Mouse (Mus musculus): ENCODE results near the gene Sncg. TPM values are rescaled to one million over a fixed set of nuclear protein-coding genes. Genes with fewer than 3 reads are reported as not detected.
"Not testable (repeated sequence)": the region's sequence is repeated elsewhere in the genome, so short reads cannot be mapped to it uniquely, and the experiment has no call there.

Sncg gene
- 2.4 and 2.9 TPM in 2 replicates for polyA plus RNA-seq (2014; fragmentation: Nextera tagmentation; extraction: Ambion mirVana)

- H3K9ac ChIP-seq (ENCODE audit: low read depth, low read length): peak within 1 kb of the TSS; percentile 67
- no peaks in the 10 kb centered on the region for H3K9me3 ChIP-seq (replicated peaks; ENCODE audit: control insufficient read depth, low read length)
- WGBS (ENCODE audit: insufficient replicate concordance): 44% methylated on average over 10 of the region's 10 CpGs
- peaks cover 24% of the 10 kb centered on the region for H3K4me1 ChIP-seq (ENCODE audit: control insufficient read depth, insufficient read depth, low read length)
- H3K27ac ChIP-seq (ENCODE audit: low read depth, low read length): peak within 1 kb of the TSS; percentile 50; the same call in 1 of the 2 replicates
- no peaks in the 10 kb centered on the region for H3K27me3 ChIP-seq (ENCODE audit: control insufficient read depth, insufficient read depth, low read length)
- no peaks in the 10 kb centered on the region for H3K36me3 ChIP-seq (ENCODE audit: control insufficient read depth, insufficient read depth, low read length)
- peak within 1 kb of the TSS; percentile 41 for H3K4me3 ChIP-seq (ENCODE audit: low read depth, low read length)
- H3K4me2 ChIP-seq: peak within 1 kb of the TSS; percentile 57
- peak; percentile 45; the same call in 1 of the 2 replicates for ATAC-seq (replicated peaks; ENCODE audit: insufficient number of reproducible peaks, low FRiP score, low TSS enrichment)
Measured at GRCm38 (mm10) chr14:34374577-34374976, at the start of gene Sncg. Gene Sncg (minus strand): TSS chr14:34374789.

- no peak overlapping the region for H3K4me2 ChIP-seq
- H3K36me3 ChIP-seq (ENCODE audit: control insufficient read depth, insufficient read depth, low read length): peaks cover 29% of the 10 kb centered on the region
- H3K27me3 ChIP-seq (ENCODE audit: control insufficient read depth, insufficient read depth, low read length): no peaks in the 10 kb centered on the region
- ATAC-seq (replicated peaks; ENCODE audit: insufficient number of reproducible peaks, low FRiP score, low TSS enrichment): no peak
- no peaks in the 10 kb centered on the region for H3K9me3 ChIP-seq (replicated peaks; ENCODE audit: control insufficient read depth, low read length)
- WGBS (ENCODE audit: insufficient replicate concordance): 90% methylated on average over 1 of the region's 1 CpGs
- H3K4me3 ChIP-seq (ENCODE audit: low read depth, low read length): no peak overlapping the region
- no peak overlapping the region for H3K27ac ChIP-seq (ENCODE audit: low read depth, low read length)
- H3K4me1 ChIP-seq (ENCODE audit: control insufficient read depth, insufficient read depth, low read length): no peaks in the 10 kb centered on the region
- no peak overlapping the region for H3K9ac ChIP-seq (ENCODE audit: low read depth, low read length)
Measured at GRCm38 (mm10) chr14:34421078-34421477, 46.5 kb upstream of the Sncg start.

- 83% methylated on average over 5 of the region's 5 CpGs for WGBS (ENCODE audit: insufficient replicate concordance)
- H3K9me3 ChIP-seq (replicated peaks; ENCODE audit: control insufficient read depth, low read length): no peaks in the 10 kb centered on the region
- no peaks in the 10 kb centered on the region for H3K27me3 ChIP-seq (ENCODE audit: control insufficient read depth, insufficient read depth, low read length)
- H3K36me3 ChIP-seq (ENCODE audit: control insufficient read depth, insufficient read depth, low read length): peaks cover 31% of the 10 kb centered on the region
- H3K9ac ChIP-seq (ENCODE audit: low read depth, low read length): no peak overlapping the region
- H3K4me3 ChIP-seq (ENCODE audit: low read depth, low read length): no peak overlapping the region
- no peak for ATAC-seq (replicated peaks; ENCODE audit: insufficient number of reproducible peaks, low FRiP score, low TSS enrichment)
- no peaks in the 10 kb centered on the region for H3K4me1 ChIP-seq (ENCODE audit: control insufficient read depth, insufficient read depth, low read length)
- no peak overlapping the region for H3K27ac ChIP-seq (ENCODE audit: low read depth, low read length)
- H3K4me2 ChIP-seq: no peak overlapping the region
Measured at GRCm38 (mm10) chr14:34417501-34417900, 42.9 kb upstream of the Sncg start.

GRCm38 (mm10) chr14:34416946-34417345, 42.4 kb upstream of the Sncg start:
- not testable (repeated sequence) for H3K4me2 ChIP-seq; H3K4me3 ChIP-seq (ENCODE audit: low read depth, low read length); H3K4me1 ChIP-seq (ENCODE audit: control insufficient read depth, insufficient read depth, low read length); H3K9me3 ChIP-seq (replicated peaks; ENCODE audit: control insufficient read depth, low read length); H3K27me3 ChIP-seq (ENCODE audit: control insufficient read depth, insufficient read depth, low read length); H3K9ac ChIP-seq (ENCODE audit: low read depth, low read length); ATAC-seq (replicated peaks; ENCODE audit: insufficient number of reproducible peaks, low FRiP score, low TSS enrichment); H3K27ac ChIP-seq (ENCODE audit: low read depth, low read length)
- 93% methylated on average over 4 of the region's 4 CpGs for WGBS (ENCODE audit: insufficient replicate concordance)
- peaks cover 29% of the 10 kb centered on the region for H3K36me3 ChIP-seq (ENCODE audit: control insufficient read depth, insufficient read depth, low read length)

- Histone ChIP-seq H3K27me3 (ENCODE audit: control insufficient read depth, insufficient read depth, low read length) (no peaks in the 10 kb centered on the region), H3K9me3 (replicated peaks; ENCODE audit: control insufficient read depth, low read length) (no peaks in the 10 kb centered on the region; the same call in 1 of the 2 replicates), H3K4me1 (ENCODE audit: control insufficient read depth, insufficient read depth, low read length) (no peaks in the 10 kb centered on the region), H3K4me2 (no peak overlapping the region), H3K36me3 (ENCODE audit: control insufficient read depth, insufficient read depth, low read length) (peaks cover 32% of the 10 kb centered on the region), H3K4me3 (ENCODE audit: low read depth, low read length) (no peak overlapping the region), H3K27ac (ENCODE audit: low read depth, low read length) (no peak overlapping the region), H3K9ac (ENCODE audit: low read depth, low read length) (no peak overlapping the region)
- no peak for ATAC-seq (replicated peaks; ENCODE audit: insufficient number of reproducible peaks, low FRiP score, low TSS enrichment)
- WGBS (ENCODE audit: insufficient replicate concordance): 90% methylated on average over 7 of the region's 7 CpGs
Measured at GRCm38 (mm10) chr14:34412164-34412896, 37.7 kb upstream of the Sncg start.

GRCm38 (mm10) chr14:34410716-34411115, 36.1 kb upstream of the Sncg start:
- no peaks in the 10 kb centered on the region for H3K4me1 ChIP-seq (ENCODE audit: control insufficient read depth, insufficient read depth, low read length)

GRCm38 (mm10) chr14:34403424-34403823, 28.8 kb upstream of the Sncg start:
- Histone ChIP-seq H3K9me3 (replicated peaks; ENCODE audit: control insufficient read depth, low read length) (no peaks in the 10 kb centered on the region), H3K27me3 (ENCODE audit: control insufficient read depth, insufficient read depth, low read length) (no peaks in the 10 kb centered on the region), H3K4me2 (no peak overlapping the region), H3K9ac (ENCODE audit: low read depth, low read length) (no peak overlapping the region), H3K27ac (ENCODE audit: low read depth, low read length) (no peak overlapping the region), H3K36me3 (ENCODE audit: control insufficient read depth, insufficient read depth, low read length) (peaks cover 24% of the 10 kb centered on the region), H3K4me1 (ENCODE audit: control insufficient read depth, insufficient read depth, low read length) (no peaks in the 10 kb centered on the region), H3K4me3 (ENCODE audit: low read depth, low read length) (no peak overlapping the region)
- ATAC-seq (replicated peaks; ENCODE audit: insufficient number of reproducible peaks, low FRiP score, low TSS enrichment): no peak
- WGBS (ENCODE audit: insufficient replicate concordance): 94% methylated on average over 7 of the region's 7 CpGs

More at GRCm38 (mm10) chr14:34410716-34411115, 36.1 kb upstream of the Sncg start:
- Histone ChIP-seq H3K4me3 (ENCODE audit: low read depth, low read length) (no peak overlapping the region), H3K9ac (ENCODE audit: low read depth, low read length) (no peak overlapping the region), H3K36me3 (ENCODE audit: control insufficient read depth, insufficient read depth, low read length) (peaks cover 35% of the 10 kb centered on the region), H3K27me3 (ENCODE audit: control insufficient read depth, insufficient read depth, low read length) (no peaks in the 10 kb centered on the region), H3K27ac (ENCODE audit: low read depth, low read length) (no peak overlapping the region), H3K9me3 (replicated peaks; ENCODE audit: control insufficient read depth, low read length) (no peaks in the 10 kb centered on the region; the same call in 1 of the 2 replicates), H3K4me2 (no peak overlapping the region)
- no peak for ATAC-seq (replicated peaks; ENCODE audit: insufficient number of reproducible peaks, low FRiP score, low TSS enrichment)
- 93% methylated on average over 6 of the region's 6 CpGs for WGBS (ENCODE audit: insufficient replicate concordance)

- ATAC-seq (replicated peaks; ENCODE audit: insufficient number of reproducible peaks, low FRiP score, low TSS enrichment): no peak
- Histone ChIP-seq H3K27me3 (ENCODE audit: control insufficient read depth, insufficient read depth, low read length) (no peaks in the 10 kb centered on the region), H3K4me1 (ENCODE audit: control insufficient read depth, insufficient read depth, low read length) (no peaks in the 10 kb centered on the region), H3K9me3 (replicated peaks; ENCODE audit: control insufficient read depth, low read length) (no peaks in the 10 kb centered on the region), H3K36me3 (ENCODE audit: control insufficient read depth, insufficient read depth, low read length) (peaks cover 22% of the 10 kb centered on the region), H3K4me3 (ENCODE audit: low read depth, low read length) (no peak overlapping the region), H3K4me2 (no peak overlapping the region), H3K9ac (ENCODE audit: low read depth, low read length) (no peak overlapping the region), H3K27ac (ENCODE audit: low read depth, low read length) (no peak overlapping the region)
- WGBS (ENCODE audit: insufficient replicate concordance): 80% methylated on average over 8 of the region's 8 CpGs
Measured at GRCm38 (mm10) chr14:34402871-34403270, 28.3 kb upstream of the Sncg start.

GRCm38 (mm10) chr14:34401135-34401534, 26.5 kb upstream of the Sncg start:
- WGBS (ENCODE audit: insufficient replicate concordance): 48% methylated on average over 6 of the region's 6 CpGs
- Histone ChIP-seq H3K27me3 (ENCODE audit: control insufficient read depth, insufficient read depth, low read length) (no peaks in the 10 kb centered on the region), H3K9ac (ENCODE audit: low read depth, low read length) (no peak overlapping the region), H3K4me1 (ENCODE audit: control insufficient read depth, insufficient read depth, low read length) (no peaks in the 10 kb centered on the region), H3K4me3 (ENCODE audit: low read depth, low read length) (no peak overlapping the region), H3K36me3 (ENCODE audit: control insufficient read depth, insufficient read depth, low read length) (peaks cover 22% of the 10 kb centered on the region), H3K27ac (ENCODE audit: low read depth, low read length) (no peak overlapping the region), H3K4me2 (no peak overlapping the region), H3K9me3 (replicated peaks; ENCODE audit: control insufficient read depth, low read length) (no peaks in the 10 kb centered on the region)
- ATAC-seq (replicated peaks; ENCODE audit: insufficient number of reproducible peaks, low FRiP score, low TSS enrichment): no peak

Data from heart, embryonic 11.5 days (tissue).